Mouse (Mus musculus) myocyte (in vitro differentiated cells): Measurements from ENCODE around the gene Zbtb20.

ENCODE experiments used
- CEBPB ChIP-seq: IDR thresholded peaks from 2 replicates; pipeline ENCODE4 v1.6.1; 2011; ENCODE audit warnings: mild to moderate bottlenecking, moderate library complexity; ENCODE audit not compliant: poor library complexity, insufficient read depth, severe bottlenecking
- MAX ChIP-seq: IDR thresholded peaks from one replicate; pipeline ENCODE4 v1.6.1; 2011; ENCODE audit warnings: low read depth, mild to moderate bottlenecking, control low read depth
- MYOG ChIP-seq, 3 experiments: IDR thresholded peaks; one replicate each; pipeline ENCODE4 v1.6.1; 2011; ENCODE audit warnings: control low read depth in 2 of 3, low read depth in 2 of 3, mild to moderate bottlenecking in 2 of 3; ENCODE audit not compliant: insufficient read length in 2 of 3, control insufficient read depth in 1 of 3, insufficient read depth in 1 of 3
- POLR2A ChIP-seq: IDR thresholded peaks from one replicate; pipeline ENCODE4 v1.6.1; 2011; ENCODE audit warnings: low read depth, mild to moderate bottlenecking, control low read depth, moderate library complexity; ENCODE audit not compliant: insufficient read length
- POLR2AphosphoS2 ChIP-seq: IDR thresholded peaks from one replicate; pipeline ENCODE4 v1.6.1; 2011; ENCODE audit warnings: low read depth, control low read depth; ENCODE audit not compliant: insufficient read length
- TCF12 ChIP-seq: IDR thresholded peaks from one replicate; pipeline ENCODE4 v1.6.1; 2011; ENCODE audit warnings: mild to moderate bottlenecking, control low read depth; ENCODE audit not compliant: poor library complexity, insufficient read depth, severe bottlenecking
- USF1 ChIP-seq: IDR thresholded peaks from one replicate; pipeline ENCODE4 v1.6.1; 2011; ENCODE audit warnings: low read depth, mild to moderate bottlenecking, control low read depth, moderate library complexity

DNA sequence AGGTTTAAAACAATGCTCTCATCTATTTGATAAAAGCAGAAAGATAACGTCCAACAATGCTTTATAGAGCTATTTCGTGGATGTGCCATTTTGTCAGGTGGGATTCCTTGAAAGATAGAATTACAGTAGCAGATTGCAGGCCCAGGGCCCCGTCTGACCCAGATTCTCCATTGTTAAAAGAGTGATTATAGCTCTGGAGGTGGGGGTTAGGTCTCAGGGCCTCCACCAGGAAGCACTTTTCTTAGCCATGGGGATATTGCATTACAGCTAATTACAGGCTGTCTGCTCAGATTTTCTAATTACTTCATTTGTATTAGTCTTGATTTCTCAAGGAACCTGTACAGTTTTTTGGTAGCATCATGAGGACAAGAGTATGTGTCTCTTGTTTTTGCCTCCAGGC lies 798.7 kb downstream of the Zbtb20 start:
- TF ChIP-seq POLR2AphosphoS2 (no peak), POLR2A (no peak), MAX (no peak), TCF12 (no peak), USF1 (no peak), MYOG (IDR thresholded peaks at IDR 0.05; ENCODE audit: control insufficient read depth in 1 of 3, insufficient read depth in 1 of 3, insufficient read length in 2 of 3, low read depth in 2 of 3) (no peak), CEBPB (no peak)
